Mouse (Mus musculus) neural tube, embryonic 14.5 days (tissue): Measurements from ENCODE around the gene Ssbp4. TPM values are rescaled to one million over a fixed set of nuclear protein-coding genes. Genes with fewer than 3 reads are reported as not detected.

Source experiments
- polyA plus RNA-seq: library from polyadenylated mRNA; unstranded; fragments of >200 nt; fragmentation: Nextera tagmentation; extraction: Ambion mirVana; gene quantifications from 2 replicates; pipeline ENCODE4 v1.2.1, GENCODE M21; 2014

Ssbp4 gene
- polyA plus RNA-seq, 1 experiment from 2014 or later, result 240 TPM

Other genes with a start within 250 kb of the Ssbp4 start
- gene Comp, start 235.3 kb downstream of the Ssbp4 start, polyA plus RNA-seq, result 0.20 and 0.41 TPM in 2 replicates
- gene Crtc1, start 169.3 kb downstream of the Ssbp4 start, polyA plus RNA-seq, result 48.2 and 55.9 TPM in 2 replicates
- gene Klhl26, start 131.9 kb downstream of the Ssbp4 start, polyA plus RNA-seq, result 29.4 and 30.1 TPM in 2 replicates
- 144 and 200 TPM in 2 replicates for gene Tmem59l, start 121.5 kb downstream of the Ssbp4 start, polyA plus RNA-seq
- 5.3 and 10.0 TPM in 2 replicates for gene Crlf1, start 115.7 kb downstream of the Ssbp4 start, polyA plus RNA-seq
- gene Rex1bd, start 102.1 kb downstream of the Ssbp4 start, polyA plus RNA-seq, result 152 and 172 TPM in 2 replicates
- 734 and 750 TPM in 2 replicates for gene Uba52, start 98.1 kb downstream of the Ssbp4 start, polyA plus RNA-seq
- 303 and 336 TPM in 2 replicates for gene Fkbp8, start 81.1 kb downstream of the Ssbp4 start, polyA plus RNA-seq
- gene Kxd1, start 80.9 kb downstream of the Ssbp4 start, polyA plus RNA-seq, result 50.2 and 51.9 TPM in 2 replicates
- gene Ell, start 69.4 kb downstream of the Ssbp4 start, polyA plus RNA-seq, result 16.7 and 17.8 TPM in 2 replicates
- gene Isyna1, start 14.5 kb downstream of the Ssbp4 start, polyA plus RNA-seq, result 65.5 and 73.3 TPM in 2 replicates
- gene Lrrc25, start 7.3 kb upstream of the Ssbp4 start, polyA plus RNA-seq, result 0.20 and 1.8 TPM in 2 replicates
- gene Gdf15, start 23.6 kb upstream of the Ssbp4 start, polyA plus RNA-seq, result 0.54 TPM in 1 of 2 replicates, not detected in the other
- 74.5 and 85.2 TPM in 2 replicates for gene Pgpep1, start 51.5 kb upstream of the Ssbp4 start, polyA plus RNA-seq
- 193 and 194 TPM in 2 replicates for gene Lsm4, start 64.4 kb upstream of the Ssbp4 start, polyA plus RNA-seq
- gene Jund, start 90.1 kb upstream of the Ssbp4 start, polyA plus RNA-seq, result 115 and 119 TPM in 2 replicates
- 0.13 TPM in 1 of 2 replicates, not detected in the other for gene Iqcn, start 94.6 kb upstream of the Ssbp4 start, polyA plus RNA-seq
- not detected in 2 replicates for gene Gm3336, start 109.7 kb upstream of the Ssbp4 start, polyA plus RNA-seq
- gene Pde4c, start 114.8 kb upstream of the Ssbp4 start, polyA plus RNA-seq, result 0.10 and 0.27 TPM in 2 replicates
- gene Rab3a, start 145.8 kb upstream of the Ssbp4 start, polyA plus RNA-seq, result 570 and 690 TPM in 2 replicates
- 36.5 and 41.2 TPM in 2 replicates for gene Mpv17l2, start 152.1 kb upstream of the Ssbp4 start, polyA plus RNA-seq
- 72.2 and 75.6 TPM in 2 replicates for gene Pik3r2, start 167.8 kb upstream of the Ssbp4 start, polyA plus RNA-seq
- gene Mast3, start 196.2 kb upstream of the Ssbp4 start, polyA plus RNA-seq, result 20.2 and 23.4 TPM in 2 replicates
- gene Il12rb1, start 199.6 kb upstream of the Ssbp4 start, polyA plus RNA-seq, result not detected in 2 replicates
- 8.9 and 9.3 TPM in 2 replicates for gene Arrdc2, start 230.8 kb upstream of the Ssbp4 start, polyA plus RNA-seq